Mouse (Mus musculus): Measurements from ENCODE around the gene Ankrd16. TPM values are rescaled to one million over a fixed set of nuclear protein-coding genes. Genes with fewer than 3 reads are reported as not detected.

Gene Ankrd16
- polyA plus RNA-seq, 1 experiment from 2014 or later: 20.4 TPM

DNA sequence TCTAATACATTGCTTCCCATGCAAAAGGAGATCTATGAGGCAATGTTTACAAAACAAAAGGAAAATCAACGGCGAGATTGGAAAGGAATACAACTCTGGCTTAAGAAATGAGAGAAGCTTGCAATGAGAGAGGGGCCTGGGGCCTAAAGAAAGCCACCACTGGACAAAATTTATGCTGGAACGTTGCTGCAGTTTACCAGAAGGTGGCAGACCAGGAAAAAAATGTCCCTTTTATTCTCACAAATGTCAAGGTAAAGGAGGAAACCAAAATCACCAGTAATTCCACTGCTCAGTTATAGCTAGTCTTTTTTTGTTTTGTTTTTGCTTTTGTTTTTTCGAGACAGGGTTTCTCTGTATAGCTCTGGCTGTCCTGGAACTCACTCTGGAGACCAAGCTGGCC is 17.0 kb downstream of the Ankrd16 start:
- no peak overlapping the region for H3K9ac ChIP-seq (ENCODE audit: low read length)
- no peaks in the 10 kb centered on the region for H3K27me3 ChIP-seq (ENCODE audit: control insufficient read depth, insufficient read depth, low read length)
- H3K4me2 ChIP-seq (replicated peaks; ENCODE audit: low read depth): no peak overlapping the region
- WGBS: 68% methylated on average over 4 of the region's 4 CpGs
- DNase-seq (ENCODE audit: low spot score) (no peak), ATAC-seq (ENCODE audit: low FRiP score, low TSS enrichment) (no peak)
- peaks cover 8% of the 10 kb centered on the region for H3K36me3 ChIP-seq (ENCODE audit: control insufficient read depth, insufficient read depth, low read length)
- H3K27ac ChIP-seq (replicated peaks): no peak overlapping the region
- H3K9me3 ChIP-seq (ENCODE audit: control insufficient read depth, low read length): no peaks in the 10 kb centered on the region
- no peak overlapping the region for H3K4me3 ChIP-seq (ENCODE audit: low read depth, low read length)
- H3K4me1 ChIP-seq (replicated peaks; ENCODE audit: control insufficient read depth, insufficient read depth): no peaks in the 10 kb centered on the region
- no peak for TF ChIP-seq EP300 (optimal IDR thresholded peaks at IDR 0.05)
- TF ChIP-seq CTCF (IDR thresholded peaks at IDR 0.05; ENCODE audit: low read depth): peak; percentile 45

GRCm38 (mm10) chr2:11797930-11798364 is 20.3 kb downstream of the Ankrd16 start:
- Histone ChIP-seq H3K4me2 (replicated peaks; ENCODE audit: low read depth) (no peak overlapping the region), H3K4me3 (ENCODE audit: low read depth, low read length) (no peak overlapping the region), H3K9me3 (ENCODE audit: control insufficient read depth, low read length) (no peaks in the 10 kb centered on the region), H3K27me3 (ENCODE audit: control insufficient read depth, insufficient read depth, low read length) (no peaks in the 10 kb centered on the region), H3K27ac (replicated peaks) (no peak overlapping the region), H3K9ac (ENCODE audit: low read length) (no peak overlapping the region), H3K36me3 (ENCODE audit: control insufficient read depth, insufficient read depth, low read length) (no peaks in the 10 kb centered on the region), H3K4me1 (replicated peaks; ENCODE audit: control insufficient read depth, insufficient read depth) (no peaks in the 10 kb centered on the region)
- ATAC-seq (ENCODE audit: low FRiP score, low TSS enrichment): peak; percentile 54; the same call in 1 of the 2 replicates
- TF ChIP-seq CTCF (IDR thresholded peaks at IDR 0.05; ENCODE audit: low read depth) (no peak), EP300 (optimal IDR thresholded peaks at IDR 0.05) (no peak)
- WGBS: 44% methylated on average over 5 of the region's 5 CpGs
- DNase-seq (ENCODE audit: low spot score): no peak

DNA sequence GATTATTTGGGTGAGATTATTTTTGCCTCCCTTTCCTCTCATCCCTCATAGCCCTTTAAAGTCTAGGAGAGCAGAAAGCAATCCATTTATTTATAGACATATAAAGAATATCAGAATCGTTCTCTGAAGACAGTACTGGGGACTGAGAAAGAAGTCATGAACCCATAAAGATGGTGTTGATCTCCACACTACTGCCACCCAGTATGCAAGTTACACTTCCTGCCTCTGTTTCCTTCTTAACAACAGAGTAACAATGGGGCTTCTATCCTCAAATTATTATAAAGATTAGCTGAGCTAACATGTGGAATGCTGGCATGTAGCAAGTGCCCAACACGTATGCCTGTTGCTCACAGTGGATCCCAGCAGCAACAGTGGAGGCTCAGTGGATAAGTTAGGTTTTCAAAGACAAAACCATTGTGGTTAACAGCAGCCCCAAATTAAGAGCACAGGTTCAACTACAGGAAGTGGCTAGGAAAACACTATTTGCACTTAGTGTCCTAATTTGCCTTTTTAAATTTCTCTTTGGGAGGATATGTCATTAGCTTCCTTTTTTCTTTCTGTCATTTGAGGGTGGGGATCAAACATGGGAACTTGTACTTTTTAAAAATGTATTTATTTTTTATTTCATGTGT is 23.7 kb downstream of the Ankrd16 start:
- Histone ChIP-seq H3K36me3 (ENCODE audit: control insufficient read depth, insufficient read depth, low read length) (no peaks in the 10 kb centered on the region), H3K27ac (replicated peaks) (no peak overlapping the region), H3K4me2 (replicated peaks; ENCODE audit: low read depth) (no peak overlapping the region), H3K9me3 (ENCODE audit: control insufficient read depth, low read length) (no peaks in the 10 kb centered on the region), H3K9ac (ENCODE audit: low read length) (no peak overlapping the region), H3K4me3 (ENCODE audit: low read depth, low read length) (no peak overlapping the region), H3K4me1 (replicated peaks; ENCODE audit: control insufficient read depth, insufficient read depth) (no peaks in the 10 kb centered on the region), H3K27me3 (ENCODE audit: control insufficient read depth, insufficient read depth, low read length) (no peaks in the 10 kb centered on the region)
- ATAC-seq (ENCODE audit: low FRiP score, low TSS enrichment): no peak
- DNase-seq (ENCODE audit: low spot score): no peak
- TF ChIP-seq CTCF (IDR thresholded peaks at IDR 0.05; ENCODE audit: low read depth) (no peak), EP300 (optimal IDR thresholded peaks at IDR 0.05) (no peak)
- 84% methylated on average over 2 of the region's 2 CpGs for WGBS

Other genes starting within 250 kb of the Ankrd16 start
- 5.5 TPM in 2 replicates for gene Pfkfb3, start 223.8 kb upstream of the Ankrd16 start, polyA plus RNA-seq (2015; fragmentation: Nextera tagmentation; extraction: Ambion mirVana)
- gene Rbm17, start 173.7 kb upstream of the Ankrd16 start, polyA plus RNA-seq (2015; fragmentation: Nextera tagmentation; extraction: Ambion mirVana): 62.2 and 64.8 TPM in 2 replicates
- gene Gm17490, start 151.6 kb upstream of the Ankrd16 start, polyA plus RNA-seq (2015; fragmentation: Nextera tagmentation; extraction: Ambion mirVana): not detected in 2 replicates
- 0.02 TPM in 1 of 2 replicates, not detected in the other for gene Il2ra, start 135.1 kb upstream of the Ankrd16 start, polyA plus RNA-seq (2015; fragmentation: Nextera tagmentation; extraction: Ambion mirVana)
- gene Il15ra, start 72.6 kb upstream of the Ankrd16 start, polyA plus RNA-seq (2015; fragmentation: Nextera tagmentation; extraction: Ambion mirVana): 2.5 and 3.4 TPM in 2 replicates
- 53.3 and 54.4 TPM in 2 replicates for gene Fbh1, start 294 bp upstream of the Ankrd16 start, polyA plus RNA-seq (2015; fragmentation: Nextera tagmentation; extraction: Ambion mirVana)

Data from stomach, postnatal 0 days (tissue).